Mouse (Mus musculus): ENCODE data around the gene Troap. TPM values are rescaled to one million over a fixed set of nuclear protein-coding genes. Genes with fewer than 3 reads are reported as not detected.
"Not testable (repeated sequence)": the region's sequence is repeated elsewhere in the genome, so short reads cannot be mapped to it uniquely, and the experiment has no call there.

Troap gene
- total RNA-seq, 2 experiments from 2014 or later: 19.8 to 28.0 TPM

DNA sequence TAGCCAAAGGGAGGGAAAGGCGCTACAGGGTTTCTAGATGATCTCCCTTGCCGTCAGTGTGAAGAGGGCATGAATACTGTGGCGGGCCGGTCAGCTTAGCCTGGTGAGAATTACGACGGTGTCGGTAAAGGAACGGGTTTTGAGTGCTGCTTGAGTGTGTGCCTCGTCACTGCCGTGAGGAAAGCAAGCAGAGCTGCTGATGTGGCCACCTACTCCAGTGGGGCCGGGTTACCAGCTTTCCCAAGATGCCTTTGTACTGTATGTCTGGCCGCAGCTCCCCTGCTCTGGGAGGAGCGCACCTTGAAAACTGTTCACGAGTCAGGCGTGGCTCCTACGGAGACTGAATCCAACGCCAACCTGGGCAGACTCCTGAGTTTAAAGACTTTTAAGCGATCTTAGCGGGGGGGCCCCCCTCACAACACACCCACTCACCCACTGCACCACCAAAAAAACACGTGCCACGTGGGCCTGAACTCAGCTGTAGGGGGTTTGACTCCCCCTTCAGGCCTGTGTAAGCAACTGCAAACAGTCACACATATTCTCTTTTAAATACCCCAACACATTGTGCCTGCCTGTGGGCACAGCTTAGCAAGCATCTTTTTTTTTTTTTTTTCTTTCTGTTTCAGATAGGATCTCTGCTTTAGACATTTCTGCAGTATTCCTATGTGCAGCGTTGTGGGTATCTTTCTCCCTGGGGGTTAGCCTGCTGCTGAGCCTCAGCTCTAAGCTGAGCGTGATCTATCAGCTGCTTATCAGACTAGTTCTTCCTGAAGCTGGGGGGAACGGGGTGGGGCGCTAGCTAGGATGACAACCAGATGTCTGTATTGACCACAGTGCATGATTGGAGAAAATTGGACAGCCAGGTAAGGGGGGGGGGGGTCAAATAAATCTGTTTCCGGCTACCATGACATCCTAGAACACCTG is 34.1 kb upstream of the Troap start:
- ATAC-seq (replicated peaks; ENCODE audit: poor library complexity): peak; percentile 73

DNA sequence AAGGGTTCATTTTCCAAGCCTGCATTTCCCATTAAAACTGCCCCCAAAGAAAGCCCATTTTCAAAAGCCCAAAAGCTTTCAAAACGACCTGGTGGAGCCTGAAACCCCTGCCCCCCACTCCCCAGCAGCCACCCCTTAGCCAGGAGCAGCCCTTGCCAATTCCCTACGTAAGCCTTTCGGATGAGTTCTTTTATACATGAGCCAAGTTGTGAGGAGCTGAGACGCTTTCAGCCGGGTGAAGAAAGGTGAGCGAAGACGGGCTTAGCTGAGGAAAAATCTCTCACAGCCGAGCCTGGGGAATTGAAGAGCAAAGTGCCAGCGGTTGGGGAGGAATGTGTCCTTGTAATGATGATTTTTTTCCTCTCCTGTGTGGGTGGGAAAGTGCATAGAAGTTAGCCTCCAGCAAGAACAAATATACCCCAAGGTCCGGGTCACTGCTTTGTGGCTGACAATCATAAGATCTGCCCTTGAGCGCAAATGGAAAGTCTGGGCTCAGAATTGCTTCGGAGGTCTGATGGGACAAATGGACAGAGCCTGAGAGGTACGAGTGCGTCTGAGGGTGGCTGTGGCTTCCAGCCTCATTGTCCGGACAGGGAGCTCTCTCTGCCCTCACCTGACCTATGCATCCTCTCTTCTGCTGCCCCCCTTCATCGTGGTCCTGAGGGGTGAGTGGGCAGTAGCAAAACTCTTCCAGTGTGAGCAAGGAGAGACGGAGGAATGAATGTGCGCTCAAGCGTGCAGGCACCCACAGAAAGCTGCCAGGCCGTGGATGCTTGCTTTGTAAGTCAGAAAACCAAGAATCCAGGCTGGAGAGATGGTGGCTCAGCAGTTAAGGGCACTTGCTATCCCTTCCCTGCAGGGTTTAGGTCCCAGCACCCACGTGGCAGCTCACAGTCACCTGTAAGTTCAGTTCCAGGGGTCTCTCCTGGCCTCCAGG is 33.2 kb upstream of the Troap start:
- no peak for ATAC-seq (replicated peaks; ENCODE audit: poor library complexity)

DNA sequence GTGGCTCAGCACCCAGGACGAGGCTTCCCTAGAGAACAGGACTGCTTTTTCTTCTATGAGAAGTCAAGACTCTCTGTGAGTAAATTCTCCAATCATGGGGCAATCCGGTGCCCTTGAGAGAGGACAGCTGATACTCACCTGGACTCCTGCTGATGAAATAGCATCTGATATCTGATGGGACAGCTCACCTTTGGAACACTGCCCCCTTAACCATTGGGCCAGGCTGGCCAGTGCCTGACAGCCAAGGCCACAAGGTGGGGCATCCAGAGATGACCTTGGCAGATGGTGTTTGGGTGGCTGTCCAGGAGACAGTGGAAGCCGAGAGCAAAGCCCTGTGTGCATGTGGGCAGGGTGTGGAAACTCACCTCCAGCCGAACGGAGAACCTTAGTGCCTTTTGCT is 32.0 kb upstream of the Troap start:
- ATAC-seq (replicated peaks; ENCODE audit: poor library complexity): no peak

DNA sequence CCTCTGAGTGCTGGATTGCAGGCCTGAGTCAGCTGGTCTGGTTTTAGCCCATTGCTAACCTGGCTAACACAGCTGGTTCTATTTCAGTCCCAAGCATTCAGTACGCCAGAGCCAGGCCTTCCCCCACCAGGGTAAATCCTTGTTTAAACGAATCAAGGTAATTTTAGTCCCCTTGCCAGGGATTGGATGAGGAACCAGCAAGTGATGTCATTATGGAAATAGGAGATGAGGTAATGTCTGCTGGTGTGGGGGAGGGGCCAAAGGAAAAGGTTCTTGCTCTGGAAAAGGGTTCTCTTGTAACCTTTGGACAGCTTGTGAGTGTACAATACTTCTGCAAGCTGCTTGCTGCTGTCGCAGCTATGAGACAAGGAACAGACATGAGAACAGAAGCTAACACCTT is 29.5 kb upstream of the Troap start:
- no peak for ATAC-seq (replicated peaks; ENCODE audit: poor library complexity)

DNA sequence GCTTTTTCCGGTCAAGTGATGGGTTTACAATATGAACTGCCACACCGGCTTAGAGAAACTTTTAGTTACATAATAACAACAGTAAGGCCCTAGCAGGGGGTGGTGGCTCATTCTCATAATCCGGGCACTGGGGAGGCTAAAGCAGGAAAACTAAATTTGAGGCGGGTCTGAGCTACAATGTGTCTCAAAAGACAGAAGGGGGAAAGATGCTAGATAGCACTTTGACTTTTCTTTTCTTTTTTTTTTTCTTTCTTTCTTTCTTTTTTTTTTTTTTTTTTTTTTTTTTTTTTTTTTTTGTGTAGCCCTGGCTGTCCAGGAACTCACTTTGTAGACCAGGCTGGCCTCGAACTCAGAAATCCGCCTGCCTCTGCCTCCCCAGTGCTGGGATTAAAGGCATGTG is 28.6 kb upstream of the Troap start:
- not testable (repeated sequence) for ATAC-seq (replicated peaks; ENCODE audit: poor library complexity)

DNA sequence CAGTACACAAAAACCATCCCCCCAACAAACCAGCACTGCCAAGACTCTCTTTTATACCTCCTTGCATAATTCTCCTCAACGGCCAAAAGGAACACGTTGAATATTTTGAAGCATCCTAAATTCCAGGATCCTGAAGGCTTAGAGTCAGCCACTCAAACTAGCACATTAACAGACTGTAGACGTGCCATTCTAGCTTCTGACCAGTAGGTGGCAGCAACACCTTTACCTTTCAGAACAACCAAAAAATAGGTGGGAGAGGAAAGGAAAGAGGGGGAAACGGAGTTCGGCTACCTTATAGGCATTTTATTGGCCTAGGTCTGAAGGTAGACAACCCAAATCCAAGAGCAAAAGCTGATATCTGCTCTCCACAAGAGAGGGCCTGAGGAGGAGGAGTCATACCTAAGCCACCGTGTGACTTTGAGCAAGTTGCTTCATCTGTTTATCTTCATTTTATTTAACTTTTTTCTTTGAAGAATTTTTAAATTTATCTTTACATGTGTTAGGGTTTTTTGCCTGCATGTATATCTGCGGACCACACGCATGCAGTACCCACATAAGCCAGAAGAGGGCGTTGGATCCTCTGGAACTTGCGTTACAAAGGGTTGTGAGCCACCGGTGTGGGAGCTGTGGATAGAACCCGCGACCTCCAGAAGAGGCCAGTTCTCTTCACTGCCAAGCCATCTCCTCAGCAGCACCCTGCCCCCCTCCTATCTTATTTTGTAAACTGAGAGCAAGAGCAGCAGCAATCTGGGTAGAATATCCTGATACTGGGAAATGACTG is 24.7 kb upstream of the Troap start:
- ATAC-seq (replicated peaks; ENCODE audit: poor library complexity): peak; percentile 82

DNA sequence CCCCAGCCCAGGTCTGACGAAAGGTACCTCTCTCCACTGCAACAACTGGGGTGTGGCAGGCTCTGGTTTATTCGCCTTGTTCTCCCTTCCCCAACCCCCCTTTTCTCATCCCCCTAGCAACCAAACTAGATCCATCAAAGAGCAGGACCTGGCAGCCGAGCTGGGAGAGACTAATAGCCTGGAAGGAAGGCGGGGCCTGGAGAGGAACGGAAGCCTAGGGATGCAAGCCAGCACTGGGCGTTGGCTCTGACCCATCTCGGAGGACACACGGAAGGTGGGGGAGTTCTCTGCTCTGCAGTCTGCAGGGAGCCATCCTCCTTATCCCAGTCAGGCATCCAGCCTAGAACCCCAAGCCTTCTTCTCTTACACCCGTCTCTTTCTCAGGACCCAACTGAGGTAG is 21.0 kb upstream of the Troap start:
- no peak for ATAC-seq (replicated peaks; ENCODE audit: poor library complexity)

DNA sequence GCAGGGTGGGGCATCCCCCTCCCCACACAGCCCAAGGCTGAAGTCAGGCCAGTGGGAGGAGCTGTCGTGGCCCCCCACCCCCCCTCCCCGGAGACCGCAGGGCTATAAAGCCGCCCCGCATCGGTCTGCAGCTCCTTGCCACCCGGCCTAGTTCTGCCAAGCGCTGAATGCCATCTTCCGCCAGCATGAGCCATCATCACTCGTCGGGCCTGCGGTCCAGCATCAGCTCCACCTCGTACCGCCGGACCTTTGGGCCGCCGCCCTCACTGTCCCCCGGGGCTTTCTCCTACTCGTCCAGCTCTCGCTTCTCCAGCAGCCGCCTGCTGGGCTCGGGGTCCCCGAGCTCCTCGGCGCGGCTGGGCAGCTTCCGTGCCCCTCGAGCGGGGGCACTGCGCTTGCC is 19.3 kb upstream of the Troap start, which contains the start of gene Prph:
Gene Prph, plus strand, starts transcription at position 135 of the 400 bp plus-strand sequence.
- no peak for ATAC-seq (replicated peaks; ENCODE audit: poor library complexity)

DNA sequence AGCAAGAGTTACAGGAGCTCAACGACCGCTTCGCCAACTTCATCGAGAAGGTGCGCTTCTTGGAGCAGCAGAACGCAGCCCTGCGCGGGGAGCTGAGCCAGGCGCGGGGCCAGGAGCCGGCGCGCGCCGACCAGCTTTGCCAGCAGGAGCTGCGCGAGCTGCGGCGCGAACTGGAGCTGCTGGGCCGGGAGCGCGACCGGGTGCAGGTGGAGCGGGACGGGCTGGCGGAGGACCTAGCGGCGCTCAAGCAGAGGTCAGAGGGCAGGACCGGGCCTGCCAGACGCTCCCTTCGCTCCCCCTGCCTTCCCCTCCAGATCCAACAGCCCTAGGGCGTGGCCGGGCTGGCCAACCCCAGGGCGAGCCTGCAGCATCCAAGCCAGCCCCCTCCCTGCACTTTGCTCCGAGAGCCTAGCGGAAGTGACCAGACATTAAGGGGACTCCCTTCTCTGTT is 18.8 kb upstream of the Troap start:
- ATAC-seq (replicated peaks; ENCODE audit: poor library complexity): peak; percentile 30

DNA sequence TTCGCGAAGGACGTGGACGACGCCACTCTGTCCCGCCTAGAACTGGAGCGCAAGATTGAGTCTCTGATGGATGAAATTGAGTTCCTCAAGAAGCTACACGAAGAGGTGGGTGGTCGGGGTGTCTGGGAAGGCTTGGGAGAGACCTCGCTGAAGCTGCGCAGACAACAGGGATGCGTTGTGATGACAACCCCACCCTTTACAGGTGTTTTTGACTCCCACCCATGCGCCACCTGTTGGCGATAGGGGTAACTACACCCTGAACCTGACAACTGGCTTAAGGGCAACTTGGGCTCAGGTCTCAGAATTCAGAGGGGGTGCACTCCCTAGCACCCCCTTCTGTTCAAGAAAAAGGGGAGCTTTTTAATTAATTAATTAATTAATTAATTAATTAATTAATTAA is 18.0 kb upstream of the Troap start:
- ATAC-seq (replicated peaks; ENCODE audit: poor library complexity): peak; percentile 75

DNA sequence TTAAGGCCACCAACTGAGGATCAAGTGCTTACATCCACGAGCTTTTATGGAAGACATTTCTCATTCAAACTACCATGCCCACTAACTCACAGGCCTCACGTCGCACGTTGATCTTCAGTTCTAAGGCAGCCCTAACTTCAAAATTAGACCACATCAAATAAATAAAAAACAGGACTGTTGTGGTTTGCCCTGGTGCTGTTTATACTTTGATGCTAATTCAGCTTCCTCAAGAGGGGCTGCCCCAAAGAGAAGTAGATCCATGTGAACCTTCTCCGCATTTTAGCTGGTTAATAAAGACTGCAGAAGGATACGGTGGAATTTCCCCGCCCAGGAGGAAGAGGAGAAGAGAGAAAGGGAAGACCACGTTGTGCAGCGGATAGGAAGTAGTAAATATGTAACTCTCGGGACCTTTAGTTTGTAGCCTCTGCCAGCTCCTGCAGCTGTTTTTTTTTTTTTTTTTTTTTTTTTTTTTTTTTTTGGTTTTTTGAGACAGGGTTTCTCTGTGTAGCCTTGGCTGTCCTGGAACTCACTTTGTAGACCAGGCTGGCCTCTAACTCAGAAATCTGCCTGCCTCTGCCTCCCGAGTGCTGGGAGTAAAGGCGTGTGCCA is 8.7 kb upstream of the Troap start:
- ATAC-seq (replicated peaks; ENCODE audit: poor library complexity): no peak

DNA sequence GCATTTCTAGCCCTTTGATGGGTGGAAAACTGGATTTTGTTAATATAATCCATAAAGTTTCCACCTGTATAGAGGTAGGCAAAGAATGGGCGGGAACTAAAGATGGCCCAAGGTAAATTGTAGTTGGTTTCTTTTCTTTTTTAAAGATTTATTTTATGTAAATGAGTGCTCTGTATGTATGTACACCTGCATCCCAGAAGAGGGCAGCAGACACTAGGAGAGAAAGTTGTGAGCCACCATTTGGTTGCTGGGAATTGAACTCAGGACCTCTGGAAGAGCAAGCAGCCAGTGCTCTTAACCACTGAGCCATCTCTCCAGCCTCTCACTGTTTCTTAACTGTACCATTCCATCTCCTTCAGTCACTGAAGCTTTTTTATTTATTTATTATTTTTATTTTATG is 2.4 kb upstream of the Troap start:
- no peak for ATAC-seq (replicated peaks; ENCODE audit: poor library complexity)

DNA sequence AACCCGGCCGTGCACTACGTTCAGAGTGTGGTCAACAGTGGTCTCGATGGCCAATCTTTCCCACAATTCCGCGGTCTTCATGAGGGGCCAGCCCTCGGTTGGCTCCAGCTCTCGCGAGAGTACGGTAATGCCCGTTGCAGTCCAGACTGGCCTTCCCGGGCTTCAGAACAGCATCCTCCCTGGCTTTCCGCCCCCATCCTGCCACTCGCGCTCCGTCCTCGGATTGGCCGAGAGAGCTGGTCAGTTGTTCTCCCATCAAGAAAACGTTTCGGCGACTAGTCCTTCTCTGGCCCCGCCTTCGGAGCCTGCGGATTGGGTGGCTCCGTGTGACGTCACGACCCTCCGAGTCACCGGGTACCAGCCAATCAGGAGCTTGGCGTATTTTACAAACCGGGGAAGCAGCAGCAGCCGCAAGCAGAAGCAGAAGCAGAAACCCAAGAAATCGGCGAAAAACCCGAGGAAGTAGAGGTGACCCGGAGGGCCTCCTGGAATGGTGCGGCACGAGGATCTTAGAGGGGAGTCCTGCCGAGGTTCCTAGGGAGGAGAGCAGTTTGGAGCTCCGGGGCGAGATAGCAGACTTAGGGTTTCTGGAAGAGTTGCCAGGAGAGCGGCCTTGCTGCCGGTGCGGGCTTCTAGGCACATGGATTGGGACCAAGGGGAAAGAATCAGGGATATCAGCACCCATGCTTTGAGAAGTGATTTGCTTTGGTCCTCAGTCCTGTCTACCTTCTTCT is 392 bp downstream of the Troap start:
- ATAC-seq (replicated peaks; ENCODE audit: poor library complexity): peak; percentile 96

DNA sequence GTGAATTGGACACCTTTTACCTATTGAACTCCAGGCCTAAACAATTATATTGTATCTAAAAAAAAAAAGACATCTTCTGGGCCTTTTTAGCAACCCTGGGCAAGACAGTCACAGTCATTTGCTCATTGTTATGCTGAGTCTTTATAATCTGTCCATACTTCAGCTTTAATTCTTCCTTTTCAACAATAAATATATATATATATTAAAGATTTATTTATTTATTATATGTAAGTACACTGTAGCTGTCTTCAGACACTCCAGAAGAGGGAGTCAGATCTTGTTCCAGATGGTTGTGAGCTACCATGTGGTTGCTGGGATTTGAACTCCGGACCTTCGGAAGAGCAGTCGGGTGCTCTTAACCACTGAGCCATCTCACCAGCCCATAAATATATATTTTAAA is 1.6 kb downstream of the Troap start:
- ATAC-seq (replicated peaks; ENCODE audit: poor library complexity): not testable (repeated sequence)

DNA sequence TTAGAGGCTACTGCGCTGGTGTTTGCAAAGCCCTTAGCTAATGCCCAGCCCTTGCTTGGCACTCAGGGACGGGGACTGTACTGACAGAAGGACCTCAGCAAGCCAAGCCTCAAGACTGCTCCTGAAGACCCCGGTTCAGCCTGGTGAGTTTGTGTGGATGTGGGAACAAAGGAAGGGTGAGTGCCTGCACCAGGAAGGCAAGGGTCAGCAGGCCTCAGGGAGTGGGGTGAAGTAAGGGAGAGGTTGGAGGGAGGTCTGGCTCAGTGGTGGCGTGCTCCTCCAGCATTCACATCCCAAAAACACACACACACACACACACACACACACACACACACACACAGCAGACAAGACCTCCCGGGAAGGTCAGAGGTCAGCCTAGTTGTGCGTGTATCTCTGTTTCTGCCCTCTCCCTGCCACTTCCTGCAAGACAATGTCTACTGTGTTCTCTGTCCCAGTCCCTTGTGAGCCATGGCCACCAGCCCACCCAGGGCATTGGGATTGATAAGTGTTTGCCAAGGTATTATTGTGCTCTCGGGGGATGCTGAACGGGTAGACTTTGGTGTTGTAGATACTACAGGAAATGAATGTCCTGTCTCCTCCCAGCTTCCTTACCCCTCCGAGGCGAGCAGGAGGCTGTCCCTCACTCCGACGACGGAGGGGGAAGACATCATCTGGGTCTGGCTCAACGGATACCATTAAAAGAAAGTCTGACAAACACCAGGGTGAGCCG is 4.0 kb downstream of the Troap start:
- no peak for ATAC-seq (replicated peaks; ENCODE audit: poor library complexity)

DNA sequence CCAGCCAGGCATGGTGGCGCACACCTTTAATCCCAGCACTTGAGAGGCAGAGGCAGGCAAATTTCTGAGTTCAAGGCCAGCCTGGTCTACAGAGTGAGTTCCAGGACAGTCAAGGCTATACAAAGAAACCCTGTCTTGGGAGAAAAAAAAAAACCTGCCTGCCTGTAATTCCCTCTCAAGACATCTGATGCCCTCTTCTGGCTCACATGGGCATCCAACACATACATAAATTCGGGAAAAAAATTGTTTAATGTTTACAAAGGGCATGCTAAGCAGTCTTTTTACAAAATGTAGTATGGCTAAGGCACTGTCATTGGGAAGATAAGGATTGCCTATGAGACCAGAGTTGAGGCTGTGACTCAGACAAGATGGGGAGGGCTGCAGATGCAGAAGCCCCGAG is 5.4 kb downstream of the Troap start:
- no peak for ATAC-seq (replicated peaks; ENCODE audit: poor library complexity)

DNA sequence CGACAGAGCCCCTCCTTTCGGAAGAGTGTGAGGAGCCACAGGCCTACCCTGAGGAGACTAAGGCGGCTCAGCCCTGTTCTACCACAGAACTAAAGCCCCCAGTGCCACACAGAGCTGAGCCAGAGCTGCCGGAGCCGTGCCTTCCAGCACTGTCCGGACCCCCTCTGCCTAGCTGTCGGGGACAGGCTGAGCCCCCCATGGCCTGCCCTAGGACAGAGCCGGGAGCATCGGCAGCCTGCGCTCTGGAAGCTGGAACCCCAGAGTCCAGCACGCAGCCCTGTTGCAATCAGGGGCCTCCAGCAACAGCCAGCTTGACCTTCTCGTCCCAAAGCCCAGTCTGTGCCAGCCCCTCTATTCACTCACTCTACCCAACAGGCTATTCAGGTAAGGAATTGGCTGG is 7.9 kb downstream of the Troap start:
- ATAC-seq (replicated peaks; ENCODE audit: poor library complexity): no peak

DNA sequence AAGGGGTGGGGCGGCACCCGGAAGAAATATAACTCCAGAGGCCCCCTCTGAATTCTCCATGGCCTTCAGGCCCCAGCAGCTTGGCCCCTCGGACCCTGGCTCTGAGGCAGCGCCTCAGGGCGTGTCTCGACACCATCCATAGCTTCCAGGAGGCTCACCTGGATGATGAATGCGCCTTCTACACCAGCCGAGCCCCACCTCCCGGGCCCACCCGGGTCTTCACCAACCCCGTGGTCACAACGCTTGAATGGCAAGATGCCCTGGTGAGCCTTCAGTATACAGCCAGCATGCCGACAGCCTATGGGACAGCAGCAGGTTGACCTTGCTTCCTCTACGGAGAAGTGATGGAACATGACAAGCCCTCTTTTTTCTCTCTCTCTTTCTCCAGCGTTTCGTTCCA is 8.5 kb downstream of the Troap start:
- no peak for ATAC-seq (replicated peaks; ENCODE audit: poor library complexity)

DNA sequence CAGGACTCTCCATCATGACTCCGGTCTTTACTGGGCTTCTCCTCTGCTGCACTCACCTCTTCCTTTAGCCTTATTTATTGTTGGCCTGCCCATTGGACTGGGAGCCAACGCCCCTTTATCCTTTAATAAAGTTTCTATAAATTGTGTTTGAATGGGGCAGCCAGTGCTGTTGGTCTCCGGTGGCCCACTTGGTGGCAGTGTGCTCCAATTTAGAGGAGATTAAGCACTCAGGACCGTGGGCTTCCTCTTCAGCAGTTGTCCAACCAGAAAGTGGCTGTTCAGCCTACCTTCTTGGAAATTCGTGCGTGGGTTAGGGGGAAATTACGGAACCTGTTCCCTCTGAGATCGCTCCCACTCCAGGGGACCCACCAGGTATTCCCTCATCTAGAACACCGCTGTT is 8.9 kb downstream of the Troap start:
- ATAC-seq (replicated peaks; ENCODE audit: poor library complexity): peak; percentile 70

Measured in megakaryocyte progenitor cell, adult 5-6 weeks (primary cell).